Mouse (Mus musculus): Measurements from ENCODE around the gene Gm20388. TPM values are rescaled to one million over a fixed set of nuclear protein-coding genes. Genes with fewer than 3 reads are reported as not detected.

Gm20388 gene
- polyA plus RNA-seq, 1 experiment from 2014 or later = not detected

- H3K9ac ChIP-seq = no peak overlapping the region
- peaks cover 19% of the 10 kb centered on the region for H3K4me1 ChIP-seq (replicated peaks)
- peaks cover 64% of the 10 kb centered on the region for H3K27me3 ChIP-seq
- no peaks in the 10 kb centered on the region for H3K36me3 ChIP-seq
- H3K9me3 ChIP-seq (replicated peaks) = no peaks in the 10 kb centered on the region
- no peak overlapping the region for H3K27ac ChIP-seq
- WGBS (ENCODE audit: insufficient replicate concordance) = 37% methylated on average over 10 of the region's 10 CpGs
- ATAC-seq (ENCODE audit: low read depth) (no peak), DNase-seq (no peak)
- H3K4me2 ChIP-seq = no peak overlapping the region
- no peak overlapping the region for H3K4me3 ChIP-seq (replicated peaks)
Observed at GRCm38 (mm10) chr8:120225421-120226151, 314.9 kb downstream of the Gm20388 start.

- DNase-seq (no peak), ATAC-seq (ENCODE audit: low read depth) (no peak)
- Histone ChIP-seq H3K9me3 (replicated peaks) (no peaks in the 10 kb centered on the region), H3K27ac (no peak overlapping the region), H3K4me1 (replicated peaks) (peaks cover 28% of the 10 kb centered on the region), H3K4me2 (no peak overlapping the region), H3K27me3 (peaks cover 78% of the 10 kb centered on the region), H3K4me3 (replicated peaks) (no peak overlapping the region), H3K36me3 (no peaks in the 10 kb centered on the region), H3K9ac (no peak overlapping the region)
- WGBS (ENCODE audit: insufficient replicate concordance) = 48% methylated on average over 5 of the region's 5 CpGs
Observed at GRCm38 (mm10) chr8:120226700-120227577, 316.3 kb downstream of the Gm20388 start.

- Histone ChIP-seq H3K27me3 (peaks cover 84% of the 10 kb centered on the region), H3K4me2 (0 out of 2 replicates have a peak overlapping the region, but pooled peaks have one; percentile 78), H3K9me3 (replicated peaks) (no peaks in the 10 kb centered on the region), H3K4me3 (replicated peaks) (no peak overlapping the region), H3K9ac (no peak overlapping the region), H3K27ac (no peak overlapping the region), H3K4me1 (replicated peaks) (peaks cover 34% of the 10 kb centered on the region), H3K36me3 (no peaks in the 10 kb centered on the region)
- ATAC-seq (ENCODE audit: low read depth) (no peak), DNase-seq (no peak)
Observed at GRCm38 (mm10) chr8:120227578-120227876, 316.9 kb downstream of the Gm20388 start.

GRCm38 (mm10) chr8:120227891-120228591, 317.4 kb downstream of the Gm20388 start, which contains the start of gene Gse1:
Gene Gse1, plus strand, starts transcription at chr8:120228456.
- ATAC-seq (ENCODE audit: low read depth) (peak; percentile 59), DNase-seq (peak; percentile 30)
- Histone ChIP-seq H3K27ac (no peak within 1 kb of the TSS), H3K27me3 (peaks cover 85% of the 10 kb centered on the region), H3K4me2 (peak within 1 kb of the TSS; percentile 78), H3K9ac (peak within 1 kb of the TSS; percentile 51), H3K36me3 (no peaks in the 10 kb centered on the region), H3K4me1 (replicated peaks) (peaks cover 39% of the 10 kb centered on the region), H3K4me3 (replicated peaks) (peak within 1 kb of the TSS; percentile 58), H3K9me3 (replicated peaks) (no peaks in the 10 kb centered on the region)
- 11% methylated on average over 23 of the region's 52 CpGs for whole genome bisulfite sequencing (ENCODE audit: insufficient replicate concordance)

- peaks cover 47% of the 10 kb centered on the region for H3K4me1 ChIP-seq (replicated peaks)
- peak overlapping the region; percentile 51 for H3K9ac ChIP-seq
- no peaks in the 10 kb centered on the region for H3K9me3 ChIP-seq (replicated peaks)
- DNase-seq (no peak), ATAC-seq (ENCODE audit: low read depth) (no peak)
- peak overlapping the region; percentile 58 for H3K4me3 ChIP-seq (replicated peaks)
- H3K27ac ChIP-seq = no peak overlapping the region
- H3K4me2 ChIP-seq = peak overlapping the region; percentile 78
- no peaks in the 10 kb centered on the region for H3K36me3 ChIP-seq
- WGBS (ENCODE audit: insufficient replicate concordance) = 1% methylated on average over 124 of the region's 125 CpGs
- peaks cover 94% of the 10 kb centered on the region for H3K27me3 ChIP-seq
Observed at GRCm38 (mm10) chr8:120228781-120229573, 318.3 kb downstream of the Gm20388 start.

- Histone ChIP-seq H3K4me2 (peak overlapping the region; percentile 78), H3K36me3 (no peaks in the 10 kb centered on the region), H3K27me3 (peaks cover 92% of the 10 kb centered on the region), H3K4me1 (replicated peaks) (peaks cover 51% of the 10 kb centered on the region), H3K9ac (peak overlapping the region; percentile 51; the same call in 1 of the 2 replicates), H3K27ac (no peak overlapping the region), H3K4me3 (replicated peaks) (peak overlapping the region; percentile 58), H3K9me3 (replicated peaks) (no peaks in the 10 kb centered on the region)
- WGBS (ENCODE audit: insufficient replicate concordance) = 1% methylated on average over 22 of the region's 22 CpGs
- no peak for ATAC-seq (ENCODE audit: low read depth)
- no peak for DNase-seq
Observed at GRCm38 (mm10) chr8:120229574-120229916, 318.9 kb downstream of the Gm20388 start.

- Histone ChIP-seq H3K27ac (no peak overlapping the region), H3K4me1 (replicated peaks) (peaks cover 51% of the 10 kb centered on the region), H3K27me3 (peaks cover 87% of the 10 kb centered on the region), H3K4me2 (peak overlapping the region; percentile 78), H3K36me3 (no peaks in the 10 kb centered on the region), H3K4me3 (replicated peaks) (peak overlapping the region; percentile 58), H3K9me3 (replicated peaks) (no peaks in the 10 kb centered on the region), H3K9ac (no peak overlapping the region)
- ATAC-seq (ENCODE audit: low read depth) (no peak), DNase-seq (no peak)
- WGBS (ENCODE audit: insufficient replicate concordance) = 14% methylated on average over 22 of the region's 22 CpGs
Observed at GRCm38 (mm10) chr8:120230081-120230480, 319.4 kb downstream of the Gm20388 start.

- Histone ChIP-seq H3K4me3 (replicated peaks) (peak overlapping the region; percentile 7; the same call in 1 of the 2 replicates), H3K9ac (no peak overlapping the region), H3K36me3 (no peaks in the 10 kb centered on the region), H3K4me2 (peak overlapping the region; percentile 78), H3K27me3 (peaks cover 79% of the 10 kb centered on the region), H3K9me3 (replicated peaks) (no peaks in the 10 kb centered on the region), H3K27ac (no peak overlapping the region), H3K4me1 (replicated peaks) (peaks cover 51% of the 10 kb centered on the region)
- 22% methylated on average over 18 of the region's 18 CpGs for WGBS (ENCODE audit: insufficient replicate concordance)
- ATAC-seq (ENCODE audit: low read depth) = no peak
- no peak for DNase-seq
Observed at GRCm38 (mm10) chr8:120230715-120231614, 320.3 kb downstream of the Gm20388 start.

- H3K4me1 ChIP-seq (replicated peaks) = peaks cover 51% of the 10 kb centered on the region
- H3K4me2 ChIP-seq = peak overlapping the region; percentile 78
- no peak overlapping the region for H3K27ac ChIP-seq
- H3K36me3 ChIP-seq = no peaks in the 10 kb centered on the region
- ATAC-seq (ENCODE audit: low read depth) = no peak
- 67% methylated on average over 3 of the region's 3 CpGs for whole genome bisulfite sequencing (ENCODE audit: insufficient replicate concordance)
- no peaks in the 10 kb centered on the region for H3K9me3 ChIP-seq (replicated peaks)
- H3K9ac ChIP-seq = no peak overlapping the region
- DNase-seq = no peak
- peaks cover 70% of the 10 kb centered on the region for H3K27me3 ChIP-seq
- no peak overlapping the region for H3K4me3 ChIP-seq (replicated peaks)
Observed at GRCm38 (mm10) chr8:120231870-120232269, 321.2 kb downstream of the Gm20388 start.

- Histone ChIP-seq H3K27ac (no peak overlapping the region), H3K4me3 (replicated peaks) (no peak overlapping the region), H3K4me2 (peak overlapping the region; percentile 23), H3K9ac (no peak overlapping the region), H3K4me1 (replicated peaks) (peaks cover 51% of the 10 kb centered on the region), H3K27me3 (peaks cover 65% of the 10 kb centered on the region), H3K36me3 (no peaks in the 10 kb centered on the region), H3K9me3 (replicated peaks) (no peaks in the 10 kb centered on the region)
- 39% methylated on average over 4 of the region's 4 CpGs for WGBS (ENCODE audit: insufficient replicate concordance)
- DNase-seq = no peak
- ATAC-seq (ENCODE audit: low read depth) = no peak
Observed at GRCm38 (mm10) chr8:120232398-120232797, 321.8 kb downstream of the Gm20388 start.

All from liver, embryonic 13.5 days (tissue).